In genomic region chr13:44795891-44796290, GRCm38 (mm10) we compare ENCODE assay signal across 13 mouse cellular contexts.
A peak's percentile ranks its signal among the peaks of the same experiment; 100 is the strongest.
DNase-seq lines count a peak whose midpoint lies in the region; ATAC-seq and TF ChIP-seq lines count a peak whose summit lies in the region.
"Had no signal": no experiment of that assay in that cellular context is flagged by ENCODE, and none has a peak within 500 bp of the region (broad histone marks: within the 10 kb centered on the region; RNA-seq: fewer than 3 reads in every experiment).

No protein-coding gene starts in this region.

- peaks cover 27% of the 10 kb centered on the region for H3K4me1 ChIP-seq in cerebellum, adult 2 months (ENCODE audit: control insufficient read depth, insufficient read depth, low read length)
- H3K4me1 ChIP-seq in midbrain, embryonic 13.5 days (replicated peaks) = peaks cover 23% of the 10 kb centered on the region
- peaks cover 8% of the 10 kb centered on the region for H3K4me1 ChIP-seq in midbrain, embryonic 16.5 days (ENCODE audit: control insufficient read depth, insufficient read depth, low read length)
- peaks cover 32% of the 10 kb centered on the region for H3K4me1 ChIP-seq in forebrain, embryonic 16.5 days (replicated peaks; ENCODE audit: control insufficient read depth, insufficient read depth, low read length)

- no peaks in the 10 kb centered on the region for H3K9me3 ChIP-seq in midbrain, embryonic 13.5 days
- no peaks in the 10 kb centered on the region for H3K9me3 ChIP-seq in midbrain, embryonic 16.5 days (replicated peaks; ENCODE audit: control insufficient read depth, low read length, poor library complexity, severe bottlenecking)
- H3K9me3 ChIP-seq in forebrain, embryonic 16.5 days (ENCODE audit: control insufficient read depth, low read length) = no peaks in the 10 kb centered on the region

- intact Hi-C loops in left cerebral cortex, postnatal 14 days (cut with DNase I) = no loop called here

- TF ChIP-seq CTCF in cerebellum, adult 2 months (IDR thresholded peaks at IDR 0.05; ENCODE audit: borderline replicate concordance, insufficient read depth, low read depth, low read length) = no peak

- H3K27ac ChIP-seq in cerebellum, adult 2 months (ENCODE audit: insufficient read depth, low read length) = peak overlapping the region; percentile 65; the same call in 1 of the 2 replicates
- no peak overlapping the region for H3K27ac ChIP-seq in midbrain, embryonic 13.5 days
- no peak overlapping the region for H3K27ac ChIP-seq in midbrain, embryonic 16.5 days (ENCODE audit: low read length)
- H3K27ac ChIP-seq in forebrain, embryonic 16.5 days (ENCODE audit: low read length) = no peak overlapping the region

- DNase-seq in cerebellum, adult 2 months = no peak
- no peak for DNase-seq in cerebellum, adult 18-20 months
- peak; percentile 90 for DNase-seq in retina, postnatal 1 day
- no peak for DNase-seq in left cerebral cortex, postnatal 14 days (ENCODE audit: low spot score in 2 of 2)
- no peak for DNase-seq in adrenal gland, adult 2 months
- DNase-seq: cerebellum, adult 9-10 months; gastrocnemius, postnatal 14 days; kidney, adult 8-10 months; layer of hippocampus, adult 9-11 months; liver had no signal

- H3K4me2 ChIP-seq in midbrain, embryonic 13.5 days (replicated peaks) = no peak overlapping the region
- no peak overlapping the region for H3K4me2 ChIP-seq in midbrain, embryonic 16.5 days (ENCODE audit: low read length)
- H3K4me2 ChIP-seq in forebrain, embryonic 16.5 days (ENCODE audit: low read length) = peak overlapping the region; percentile 26; the same call in 1 of the 2 replicates

- no peaks in the 10 kb centered on the region for H3K27me3 ChIP-seq in cerebellum, adult 2 months (ENCODE audit: control insufficient read depth, insufficient read depth, low read length)
- no peaks in the 10 kb centered on the region for H3K27me3 ChIP-seq in midbrain, embryonic 13.5 days
- H3K27me3 ChIP-seq in midbrain, embryonic 16.5 days (ENCODE audit: control insufficient read depth, insufficient read depth, low read depth, low read length) = no peaks in the 10 kb centered on the region
- H3K27me3 ChIP-seq in forebrain, embryonic 16.5 days (replicated peaks; ENCODE audit: control insufficient read depth, insufficient read depth, low read length) = no peaks in the 10 kb centered on the region

- no peak for TF ChIP-seq POLR2A in cerebellum, adult 2 months (IDR thresholded peaks at IDR 0.05; ENCODE audit: borderline replicate concordance, insufficient read depth, low read length)

- H3K36me3 ChIP-seq in midbrain, embryonic 13.5 days = no peaks in the 10 kb centered on the region
- no peaks in the 10 kb centered on the region for H3K36me3 ChIP-seq in midbrain, embryonic 16.5 days (ENCODE audit: control insufficient read depth, insufficient read depth, low read length)
- H3K36me3 ChIP-seq in forebrain, embryonic 16.5 days (ENCODE audit: control insufficient read depth, insufficient read depth) = no peaks in the 10 kb centered on the region

- no peak overlapping the region for H3K9ac ChIP-seq in midbrain, embryonic 13.5 days (replicated peaks)
- no peak overlapping the region for H3K9ac ChIP-seq in midbrain, embryonic 16.5 days (ENCODE audit: low read depth, low read length)
- no peak overlapping the region for H3K9ac ChIP-seq in forebrain, embryonic 16.5 days (replicated peaks; ENCODE audit: low read depth, low read length)

- peak; percentile 60; the same call in 1 of the 2 replicates for ATAC-seq in midbrain, embryonic 13.5 days
- ATAC-seq in midbrain, embryonic 16.5 days = no peak
- peak; percentile 79 for ATAC-seq in forebrain, embryonic 16.5 days

- 19% methylated on average over 3 of the region's 3 CpGs for WGBS in cerebellum, adult 2 months
- WGBS in midbrain, embryonic 13.5 days = 17% methylated on average over 3 of the region's 3 CpGs
- 28% methylated on average over 3 of the region's 3 CpGs for WGBS in midbrain, embryonic 16.5 days
- WGBS in forebrain, embryonic 16.5 days = 8% methylated on average over 3 of the region's 3 CpGs

- no peak overlapping the region for H3K4me3 ChIP-seq in cerebellum, adult 2 months (replicated peaks; ENCODE audit: insufficient read depth, low read depth, low read length)
- H3K4me3 ChIP-seq in midbrain, embryonic 13.5 days (replicated peaks) = no peak overlapping the region
- no peak overlapping the region for H3K4me3 ChIP-seq in midbrain, embryonic 16.5 days (ENCODE audit: low read depth, low read length)
- no peak overlapping the region for H3K4me3 ChIP-seq in forebrain, embryonic 16.5 days (replicated peaks; ENCODE audit: low read length)
